Mouse (Mus musculus) thymus, adult 2 months (tissue): ENCODE data around the gene Psmc1.

Source experiments
- CTCF ChIP-seq: fragments of 200-500 bp; IDR thresholded peaks from 2 replicates; pipeline ENCODE4 v1.5.1; 2012; ENCODE audit warnings: mild to moderate bottlenecking, control low read depth, low read length, moderate library complexity, borderline replicate concordance; ENCODE audit not compliant: control insufficient read depth, poor library complexity, insufficient read depth; ENCODE audit errors: extremely low read depth
- POLR2A ChIP-seq: fragments of 200-500 bp; IDR thresholded peaks from 2 replicates; pipeline ENCODE4 v1.6.1; 2012; ENCODE audit warnings: mild to moderate bottlenecking, low read length, control low read depth, moderate library complexity; ENCODE audit not compliant: control insufficient read depth, poor library complexity, insufficient read depth; ENCODE audit errors: extremely low read depth

DNA sequence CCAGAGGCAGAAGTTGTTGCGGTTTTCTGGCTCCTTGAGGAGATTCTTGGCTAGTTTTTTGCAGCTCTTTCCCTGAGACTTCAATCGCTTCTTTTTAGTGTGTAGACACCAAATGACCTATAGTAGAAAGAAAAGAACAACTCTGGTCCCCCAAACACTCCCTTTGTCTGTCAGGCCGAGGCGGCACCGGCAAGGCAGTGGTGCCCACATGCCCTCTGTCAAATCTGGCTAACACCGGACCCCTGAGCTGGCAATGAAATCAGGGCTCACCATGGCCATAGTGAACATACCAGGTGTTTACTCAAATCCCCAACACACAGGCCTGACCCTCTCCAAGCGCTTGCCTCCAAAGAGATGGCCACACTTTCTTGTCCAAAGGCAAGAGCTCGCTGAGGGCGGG lies 21.2 kb downstream of the Psmc1 start:
- TF ChIP-seq CTCF, result no peak
- no peak for TF ChIP-seq POLR2A
